Mouse (Mus musculus) liver, embryonic 11.5 days (tissue): ENCODE measurements at regions not wholly inside any gene's neighbourhood (a gene's known extent, or its start where the extent isn't known, plus 50 kb on each side); places are given as distances from the start of the nearest gene placed in this dataset.

ENCODE experiments used
- ATAC-seq: fragments of 200-750 bp; cut with Nextera tagmentation; replicated peaks from 2 replicates; pipeline ENCODE4 v1.8.0; 2017; ENCODE audit warnings: moderate number of reproducible peaks, mild to moderate bottlenecking, moderate TSS enrichment, moderate library complexity; ENCODE audit not compliant: low FRiP score
- DNase-seq: peaks from one replicate; pipeline ENCODE4 v3.0.0-alpha.2; 2017; ENCODE audit warnings: low spot score
- H3K27ac ChIP-seq: fragments of 300-500 bp; sonication (generic); 2 replicates; pipeline ENCODE4 v1.5.1; 2014; ENCODE audit warnings: mild to moderate bottlenecking, low read depth, low read length, control low read depth
- H3K27me3 ChIP-seq: fragments of 300-500 bp; sonication (generic); replicated peaks from 2 replicates; pipeline ENCODE4 v1.6.1; 2014; ENCODE audit warnings: low read length, mixed read lengths; ENCODE audit not compliant: control insufficient read depth, insufficient read depth
- H3K36me3 ChIP-seq: fragments of 300-500 bp; sonication (generic); 2 replicates; pipeline ENCODE4 v1.6.1; 2014; ENCODE audit warnings: mild to moderate bottlenecking, low read length, moderate library complexity, mixed read lengths; ENCODE audit not compliant: control insufficient read depth, insufficient read depth
- H3K4me1 ChIP-seq: fragments of 300-500 bp; sonication (generic); replicated peaks from 2 replicates; pipeline ENCODE4 v1.6.1; 2014; ENCODE audit warnings: low read length, mixed read lengths; ENCODE audit not compliant: control insufficient read depth, insufficient read depth
- H3K4me2 ChIP-seq: fragments of 300-500 bp; sonication (generic); 2 replicates; pipeline ENCODE4 v1.6.1; 2014; ENCODE audit warnings: mild to moderate bottlenecking, control low read depth, moderate library complexity
- H3K4me3 ChIP-seq: fragments of 300-500 bp; sonication (generic); 2 replicates; pipeline ENCODE4 v1.5.1; 2014; ENCODE audit warnings: low read depth, low read length, control low read depth
- H3K9ac ChIP-seq: fragments of 300-500 bp; sonication (generic); 2 replicates; pipeline ENCODE4 v1.6.1; 2014; ENCODE audit warnings: low read depth, low read length, control low read depth
- H3K9me3 ChIP-seq: fragments of 300-500 bp; sonication (generic); 2 replicates; pipeline ENCODE4 v1.6.1; 2016; ENCODE audit warnings: low read length, inconsistent platforms, mixed read lengths; ENCODE audit not compliant: control insufficient read depth
- WGBS: fragments of 180-500 bp; shearing (Covaris S2); extraction: QIAGEN DNeasy Blood & Tissue Kit; methylation state at CpG from one replicate; pipeline ENCODE4 v1.1.7; 2014; 5-methylcytosine and 5-hydroxymethylcytosine counted together

DNA sequence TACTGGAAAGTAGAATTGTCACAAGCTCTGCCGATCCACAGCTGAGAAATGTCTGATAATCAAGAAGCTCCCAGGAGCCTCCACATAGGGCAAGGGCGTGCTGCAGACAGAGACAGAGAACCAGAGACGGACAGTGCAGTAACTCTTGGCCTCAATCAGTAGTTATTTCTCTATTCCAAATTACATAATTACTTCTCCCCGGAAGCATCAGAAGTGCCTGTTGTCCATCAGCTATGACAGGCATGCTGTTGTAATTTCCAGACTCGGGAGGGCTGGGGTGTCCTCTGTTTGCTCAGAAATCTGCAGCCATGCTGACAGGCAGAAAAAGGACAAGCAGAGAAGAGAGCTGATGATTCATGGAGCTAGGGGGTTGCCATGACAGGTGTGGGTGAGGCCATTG, 56.9 kb upstream of the Ppp1r26 start:
- no peak for DNase-seq
- Histone ChIP-seq H3K9ac (no peak overlapping the region), H3K4me1 (no peaks in the 10 kb centered on the region), H3K27ac (no peak overlapping the region), H3K4me3 (no peak overlapping the region), H3K4me2 (no peak overlapping the region), H3K9me3 (no peaks in the 10 kb centered on the region), H3K36me3 (no peaks in the 10 kb centered on the region), H3K27me3 (no peaks in the 10 kb centered on the region; the same call in 1 of the 2 replicates)
- WGBS: 68% methylated on average over 5 of the region's 5 CpGs
- no peak for ATAC-seq

DNA sequence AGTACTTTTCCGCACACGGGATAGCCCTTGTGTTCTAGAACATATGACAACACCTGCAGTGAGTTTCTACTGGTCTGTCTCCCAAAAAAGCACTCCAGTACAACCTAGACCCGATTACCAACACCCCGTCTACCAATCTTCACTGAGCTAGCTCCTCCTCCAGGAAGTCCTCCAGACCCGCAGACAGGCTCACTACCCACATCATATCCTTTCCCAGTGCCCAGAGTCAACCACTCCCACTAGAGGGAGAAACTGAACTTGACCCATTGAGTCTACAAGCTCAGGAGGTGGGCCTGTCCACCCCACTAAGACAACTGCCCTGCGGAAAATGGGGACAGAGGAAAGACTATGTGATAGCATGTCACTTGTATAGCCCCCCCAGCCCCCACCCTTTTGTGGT, 51.2 kb upstream of the Ppp1r26 start:
- H3K27ac ChIP-seq: no peak overlapping the region
- DNase-seq (no peak), ATAC-seq (no peak)
- no peaks in the 10 kb centered on the region; the same call in 1 of the 2 replicates for H3K27me3 ChIP-seq
- H3K4me2 ChIP-seq: no peak overlapping the region
- H3K4me3 ChIP-seq: no peak overlapping the region
- 71% methylated on average over 6 of the region's 6 CpGs for WGBS
- no peaks in the 10 kb centered on the region for H3K4me1 ChIP-seq
- H3K9me3 ChIP-seq: no peaks in the 10 kb centered on the region
- no peaks in the 10 kb centered on the region for H3K36me3 ChIP-seq
- H3K9ac ChIP-seq: no peak overlapping the region
